Mouse (Mus musculus) neural tube, embryonic 13.5 days (tissue): ENCODE data around the gene Sugt1. TPM values are rescaled to one million over a fixed set of nuclear protein-coding genes. Genes with fewer than 3 reads are reported as not detected.

Source experiments
- ATAC-seq: fragments of 200-750 bp; cut with Nextera tagmentation; 2 replicates; pipeline ENCODE4 v1.8.0; 2017; ENCODE audit warnings: low read depth, mild to moderate bottlenecking, moderate TSS enrichment, moderate library complexity
- H3K27ac ChIP-seq: fragments of 300-500 bp; sonication (generic); replicated peaks from 2 replicates; pipeline ENCODE4 v1.5.1; 2015; ENCODE audit warnings: moderate library complexity, mild to moderate bottlenecking, inconsistent platforms
- H3K27me3 ChIP-seq: fragments of 300-500 bp; sonication (generic); 2 replicates; pipeline ENCODE4 v1.6.1; 2015; ENCODE audit warnings: mild to moderate bottlenecking, inconsistent platforms
- H3K36me3 ChIP-seq: fragments of 300-500 bp; sonication (generic); 2 replicates; pipeline ENCODE4 v1.6.1; 2015; ENCODE audit warnings: mild to moderate bottlenecking, inconsistent platforms
- H3K4me1 ChIP-seq: fragments of 300-500 bp; sonication (generic); replicated peaks from 2 replicates; pipeline ENCODE4 v1.6.1; 2015; ENCODE audit warnings: inconsistent platforms
- H3K4me2 ChIP-seq: fragments of 300-500 bp; sonication (generic); 2 replicates; pipeline ENCODE4 v1.6.1; 2015; ENCODE audit warnings: inconsistent platforms, mild to moderate bottlenecking, moderate library complexity
- H3K4me3 ChIP-seq: fragments of 300-500 bp; sonication (generic); 2 replicates; pipeline ENCODE4 v1.5.1; 2015; ENCODE audit warnings: mild to moderate bottlenecking, inconsistent platforms
- H3K9ac ChIP-seq: fragments of 300-500 bp; sonication (generic); 2 replicates; pipeline ENCODE4 v1.6.1; 2015; ENCODE audit warnings: moderate library complexity, mild to moderate bottlenecking, inconsistent platforms
- H3K9me3 ChIP-seq: fragments of 300-500 bp; sonication (generic); 2 replicates; pipeline ENCODE4 v1.6.1; 2016; ENCODE audit warnings: inconsistent platforms
- WGBS: fragments of 180-500 bp; shearing (Covaris S2); methylation state at CpG from one replicate; pipeline ENCODE4 v1.1.7; 2015; 5-methylcytosine and 5-hydroxymethylcytosine counted together
- polyA plus RNA-seq: library from polyadenylated mRNA; unstranded; fragments of >200 nt; fragmentation: Nextera tagmentation; extraction: Ambion mirVana; gene quantifications from 2 replicates; pipeline ENCODE4 v1.2.1, GENCODE M21; 2015

Sugt1 gene
- polyA plus RNA-seq, 1 experiment from 2014 or later = 140 TPM

- 0 out of 2 replicates have a peak, but pooled peaks cover 8% of the 10 kb centered on the region for H3K36me3 ChIP-seq
- peak overlapping the region; percentile 69 for H3K4me3 ChIP-seq
- H3K4me2 ChIP-seq = peak overlapping the region; percentile 91
- WGBS = 37% methylated on average over 16 of the region's 16 CpGs
- H3K4me1 ChIP-seq = peaks cover 30% of the 10 kb centered on the region
- ATAC-seq = no peak
- no peaks in the 10 kb centered on the region for H3K9me3 ChIP-seq
- H3K9ac ChIP-seq = peak overlapping the region; percentile 71
- H3K27ac ChIP-seq = peak overlapping the region; percentile 96
- H3K27me3 ChIP-seq = no peaks in the 10 kb centered on the region
Observed at GRCm38 (mm10) chr14:79586499-79587138, 872 bp upstream of the Sugt1 start.

GRCm38 (mm10) chr14:79587852-79588229 lies 350 bp downstream of the Sugt1 start:
- peak overlapping the region; percentile 91 for H3K4me2 ChIP-seq
- 1% methylated on average over 9 of the region's 9 CpGs for WGBS
- peak overlapping the region; percentile 69 for H3K4me3 ChIP-seq
- H3K27ac ChIP-seq = peak overlapping the region; percentile 96
- peak overlapping the region; percentile 71 for H3K9ac ChIP-seq
- no peaks in the 10 kb centered on the region for H3K27me3 ChIP-seq
- H3K4me1 ChIP-seq = peaks cover 36% of the 10 kb centered on the region
- peak; percentile 58 for ATAC-seq
- no peaks in the 10 kb centered on the region for H3K9me3 ChIP-seq
- H3K36me3 ChIP-seq = 0 out of 2 replicates have a peak, but pooled peaks cover 8% of the 10 kb centered on the region

- WGBS = 90% methylated on average over 9 of the region's 9 CpGs
- ATAC-seq = no peak
Observed at GRCm38 (mm10) chr14:79588534-79588951, 1.1 kb downstream of the Sugt1 start.

GRCm38 (mm10) chr14:79589401-79589800 lies 1.9 kb downstream of the Sugt1 start:
- Histone ChIP-seq H3K4me1 (peaks cover 36% of the 10 kb centered on the region), H3K4me3 (no peak overlapping the region), H3K9me3 (no peaks in the 10 kb centered on the region), H3K4me2 (peak overlapping the region; percentile 91; the same call in 1 of the 2 replicates), H3K27ac (no peak overlapping the region), H3K9ac (no peak overlapping the region), H3K36me3 (0 out of 2 replicates have a peak, but pooled peaks cover 8% of the 10 kb centered on the region), H3K27me3 (no peaks in the 10 kb centered on the region)
- no peak for ATAC-seq
- WGBS = 91% methylated on average over 6 of the region's 6 CpGs

More at GRCm38 (mm10) chr14:79588534-79588951, 1.1 kb downstream of the Sugt1 start:
- Histone ChIP-seq H3K36me3 (0 out of 2 replicates have a peak, but pooled peaks cover 8% of the 10 kb centered on the region), H3K4me3 (peak overlapping the region; percentile 69), H3K27me3 (no peaks in the 10 kb centered on the region), H3K27ac (no peak overlapping the region), H3K4me1 (peaks cover 36% of the 10 kb centered on the region), H3K9me3 (no peaks in the 10 kb centered on the region), H3K4me2 (peak overlapping the region; percentile 91), H3K9ac (peak overlapping the region; percentile 71)

GRCm38 (mm10) chr14:79590916-79591315 lies 3.4 kb downstream of the Sugt1 start:
- H3K4me3 ChIP-seq = no peak overlapping the region
- over 99% methylated on average over 8 of the region's 8 CpGs for WGBS

GRCm38 (mm10) chr14:79591611-79592010 lies 4.1 kb downstream of the Sugt1 start:
- Histone ChIP-seq H3K9me3 (no peaks in the 10 kb centered on the region), H3K9ac (no peak overlapping the region), H3K27me3 (no peaks in the 10 kb centered on the region), H3K4me2 (no peak overlapping the region), H3K4me3 (no peak overlapping the region), H3K4me1 (peaks cover 32% of the 10 kb centered on the region), H3K36me3 (peaks cover 22% of the 10 kb centered on the region), H3K27ac (no peak overlapping the region)
- 90% methylated on average over 2 of the region's 2 CpGs for WGBS
- no peak for ATAC-seq

More at GRCm38 (mm10) chr14:79590916-79591315, 3.4 kb downstream of the Sugt1 start:
- Histone ChIP-seq H3K9ac (no peak overlapping the region), H3K36me3 (peaks cover 15% of the 10 kb centered on the region), H3K9me3 (no peaks in the 10 kb centered on the region), H3K27ac (no peak overlapping the region), H3K4me2 (no peak overlapping the region), H3K27me3 (no peaks in the 10 kb centered on the region), H3K4me1 (peaks cover 36% of the 10 kb centered on the region)
- ATAC-seq = no peak

- H3K27ac ChIP-seq = no peak overlapping the region
- 91% methylated on average over 5 of the region's 5 CpGs for WGBS
- no peak overlapping the region for H3K4me3 ChIP-seq
- H3K4me2 ChIP-seq = no peak overlapping the region
- peaks cover 17% of the 10 kb centered on the region for H3K4me1 ChIP-seq
- H3K36me3 ChIP-seq = peaks cover 42% of the 10 kb centered on the region
- ATAC-seq = no peak
- H3K9ac ChIP-seq = no peak overlapping the region
- no peaks in the 10 kb centered on the region for H3K9me3 ChIP-seq
- no peaks in the 10 kb centered on the region for H3K27me3 ChIP-seq
Observed at GRCm38 (mm10) chr14:79594069-79594468, 6.6 kb downstream of the Sugt1 start.

- Histone ChIP-seq H3K36me3 (peaks cover 60% of the 10 kb centered on the region), H3K27ac (no peak overlapping the region), H3K4me2 (no peak overlapping the region), H3K4me3 (no peak overlapping the region), H3K9ac (no peak overlapping the region), H3K4me1 (peaks cover 6% of the 10 kb centered on the region; the same call in 1 of the 2 replicates), H3K9me3 (no peaks in the 10 kb centered on the region), H3K27me3 (no peaks in the 10 kb centered on the region)
- whole genome bisulfite sequencing = 88% methylated on average over 4 of the region's 4 CpGs
- ATAC-seq = no peak
Observed at GRCm38 (mm10) chr14:79596602-79597001, 9.1 kb downstream of the Sugt1 start.

- Histone ChIP-seq H3K4me3 (no peak overlapping the region), H3K4me2 (no peak overlapping the region), H3K36me3 (peaks cover 82% of the 10 kb centered on the region), H3K27me3 (no peaks in the 10 kb centered on the region), H3K9ac (no peak overlapping the region), H3K9me3 (no peaks in the 10 kb centered on the region), H3K27ac (no peak overlapping the region), H3K4me1 (no peaks in the 10 kb centered on the region)
- WGBS = 84% methylated on average over 2 of the region's 2 CpGs
- ATAC-seq = no peak
Observed at GRCm38 (mm10) chr14:79605881-79606280, 18.4 kb downstream of the Sugt1 start.

GRCm38 (mm10) chr14:79606392-79606791 lies 18.9 kb downstream of the Sugt1 start:
- H3K27me3 ChIP-seq = no peaks in the 10 kb centered on the region
- peaks cover 82% of the 10 kb centered on the region for H3K36me3 ChIP-seq
- WGBS = 89% methylated on average over 6 of the region's 6 CpGs
- no peak overlapping the region for H3K27ac ChIP-seq
- H3K4me1 ChIP-seq = no peaks in the 10 kb centered on the region
- no peak overlapping the region for H3K4me2 ChIP-seq
- H3K4me3 ChIP-seq = no peak overlapping the region
- H3K9me3 ChIP-seq = no peaks in the 10 kb centered on the region
- H3K9ac ChIP-seq = no peak overlapping the region
- ATAC-seq = no peak

GRCm38 (mm10) chr14:79606867-79607266 lies 19.4 kb downstream of the Sugt1 start:
- Histone ChIP-seq H3K4me1 (no peaks in the 10 kb centered on the region), H3K4me2 (no peak overlapping the region), H3K27me3 (no peaks in the 10 kb centered on the region), H3K9ac (no peak overlapping the region), H3K36me3 (peaks cover 81% of the 10 kb centered on the region), H3K27ac (no peak overlapping the region), H3K9me3 (no peaks in the 10 kb centered on the region), H3K4me3 (no peak overlapping the region)
- no peak for ATAC-seq
- 94% methylated on average over 3 of the region's 3 CpGs for WGBS

GRCm38 (mm10) chr14:79607352-79607751 lies 19.9 kb downstream of the Sugt1 start:
- Histone ChIP-seq H3K9ac (no peak overlapping the region), H3K4me1 (no peaks in the 10 kb centered on the region), H3K27ac (no peak overlapping the region), H3K9me3 (no peaks in the 10 kb centered on the region), H3K4me3 (no peak overlapping the region), H3K4me2 (no peak overlapping the region), H3K36me3 (peaks cover 81% of the 10 kb centered on the region), H3K27me3 (no peaks in the 10 kb centered on the region)
- ATAC-seq = no peak
- 96% methylated on average over 4 of the region's 4 CpGs for WGBS

- ATAC-seq = no peak
Observed at GRCm38 (mm10) chr14:79608286-79608685, 20.8 kb downstream of the Sugt1 start.

More at GRCm38 (mm10) chr14:79608286-79608685, 20.8 kb downstream of the Sugt1 start:
- no peaks in the 10 kb centered on the region for H3K27me3 ChIP-seq
- H3K9me3 ChIP-seq = no peaks in the 10 kb centered on the region
- H3K36me3 ChIP-seq = peaks cover 82% of the 10 kb centered on the region
- H3K9ac ChIP-seq = no peak overlapping the region
- H3K4me1 ChIP-seq = no peaks in the 10 kb centered on the region
- no peak overlapping the region for H3K4me2 ChIP-seq
- WGBS = 90% methylated on average over 6 of the region's 6 CpGs
- no peak overlapping the region for H3K27ac ChIP-seq
- H3K4me3 ChIP-seq = no peak overlapping the region
